Mouse (Mus musculus): ENCODE measurements around the gene Psmd1.

Gene Psmd1

GRCm38 (mm10) chr1:86058856-86059769, 5.1 kb upstream of the Psmd1 start:
- peak; percentile 94 for DNase-seq (ENCODE audit: low spot score)

GRCm38 (mm10) chr1:86062523-86062922, 1.7 kb upstream of the Psmd1 start:
- no peak for DNase-seq (ENCODE audit: low spot score)

- DNase-seq (ENCODE audit: low spot score): no peak
These were observed 12.4 kb downstream of the Psmd1 start for GRCm38 (mm10) chr1:86076565-86076964.

GRCm38 (mm10) chr1:86094413-86094812, 30.2 kb downstream of the Psmd1 start:
- no peak for DNase-seq (ENCODE audit: low spot score)

GRCm38 (mm10) chr1:86105054-86105453, 40.9 kb downstream of the Psmd1 start:
- DNase-seq (ENCODE audit: low spot score): no peak

- peak; percentile 30 for DNase-seq (ENCODE audit: low spot score)
These were observed 47.6 kb downstream of the Psmd1 start, which contains the start of gene Htr2b for GRCm38 (mm10) chr1:86111779-86112178. TSS of gene Htr2b (minus strand) at chr1:86111970.

GRCm38 (mm10) chr1:86114141-86114540, 50.0 kb downstream of the Psmd1 start:
- DNase-seq (ENCODE audit: low spot score): no peak

- no peak for DNase-seq (ENCODE audit: low spot score)
These were observed 55.4 kb downstream of the Psmd1 start for GRCm38 (mm10) chr1:86119549-86119948.

GRCm38 (mm10) chr1:86126036-86126435, 61.8 kb downstream of the Psmd1 start:
- no peak for DNase-seq (ENCODE audit: low spot score)

GRCm38 (mm10) chr1:86133337-86133736, 69.2 kb downstream of the Psmd1 start, which contains the start of gene Gm21972:
TSS of gene Gm21972 (plus strand) at chr1:86133637.
- DNase-seq (ENCODE audit: low spot score): no peak

GRCm38 (mm10) chr1:86135315-86135714, 71.1 kb downstream of the Psmd1 start:
- no peak for DNase-seq (ENCODE audit: low spot score)

- DNase-seq (ENCODE audit: low spot score): no peak
These were observed 76.9 kb downstream of the Psmd1 start for GRCm38 (mm10) chr1:86141081-86141480.

- DNase-seq (ENCODE audit: low spot score): no peak
These were observed 79.0 kb downstream of the Psmd1 start for GRCm38 (mm10) chr1:86143165-86143564.

- no peak for DNase-seq (ENCODE audit: low spot score)
These were observed 80.1 kb downstream of the Psmd1 start for GRCm38 (mm10) chr1:86144001-86144944.

- DNase-seq (ENCODE audit: low spot score): no peak
These were observed 82.1 kb downstream of the Psmd1 start for GRCm38 (mm10) chr1:86146293-86146692.

GRCm38 (mm10) chr1:86147557-86147956, 83.4 kb downstream of the Psmd1 start:
- DNase-seq (ENCODE audit: low spot score): no peak

GRCm38 (mm10) chr1:86148161-86148560, 84.0 kb downstream of the Psmd1 start:
- DNase-seq (ENCODE audit: low spot score): no peak

GRCm38 (mm10) chr1:86150929-86151328, 86.7 kb downstream of the Psmd1 start:
- DNase-seq (ENCODE audit: low spot score): no peak

GRCm38 (mm10) chr1:86151376-86151775, 87.2 kb downstream of the Psmd1 start:
- no peak for DNase-seq (ENCODE audit: low spot score)

GRCm38 (mm10) chr1:86152618-86153017, 88.4 kb downstream of the Psmd1 start:
- no peak for DNase-seq (ENCODE audit: low spot score)

- DNase-seq (ENCODE audit: low spot score): peak; percentile 87
These were observed 90.1 kb downstream of the Psmd1 start, which contains the start of gene Armc9 for GRCm38 (mm10) chr1:86154133-86154823. TSS of gene Armc9 (plus strand) at chr1:86154780.

- DNase-seq (ENCODE audit: low spot score): no peak
These were observed 90.6 kb downstream of the Psmd1 start for GRCm38 (mm10) chr1:86154824-86155164.

Measured in ovary, postnatal 14 days (tissue).